12 mouse cellular contexts compared by ENCODE assay signal in the genomic region with DNA sequence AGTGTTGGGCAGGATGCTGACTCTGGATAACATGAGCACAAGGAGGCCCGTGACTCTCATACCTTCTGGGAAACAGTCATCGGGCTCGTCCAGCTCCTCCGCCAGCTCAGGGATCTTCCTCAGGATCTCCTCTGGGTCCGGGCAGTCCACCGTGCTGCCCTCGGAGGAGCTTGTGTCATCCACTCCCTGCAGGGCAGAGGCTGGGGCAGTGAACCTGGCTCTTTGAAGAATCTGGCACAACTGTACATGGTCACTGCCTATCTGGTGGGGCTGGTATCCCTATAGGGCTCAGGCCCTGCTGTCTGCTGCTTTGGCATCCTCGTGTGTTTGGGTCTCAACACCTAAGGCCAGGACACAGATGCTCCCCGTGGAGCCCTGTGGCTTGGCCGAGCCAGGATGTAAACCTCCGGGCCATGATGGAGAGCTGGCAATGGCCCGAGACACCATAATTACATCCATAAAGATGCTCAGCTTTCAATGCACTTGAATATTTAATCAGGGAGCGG. TPM values are rescaled to one million over a fixed set of nuclear protein-coding genes. Genes with fewer than 3 reads are reported as not detected.
DNase-seq lines count a peak whose midpoint lies in the region; ATAC-seq and TF ChIP-seq lines count a peak whose summit lies in the region.
"Had no signal": no experiment of that assay in that cellular context is flagged by ENCODE, and none has a peak within 500 bp of the region (broad histone marks: within the 10 kb centered on the region; RNA-seq: fewer than 3 reads in every experiment).

No protein-coding gene starts in this region.

- no peaks in the 10 kb centered on the region for H3K36me3 ChIP-seq in kidney, embryonic 16.5 days (ENCODE audit: insufficient read depth, low read length)
- no peaks in the 10 kb centered on the region for H3K36me3 ChIP-seq in embryonic facial prominence, embryonic 15.5 days
- no peaks in the 10 kb centered on the region for H3K36me3 ChIP-seq in neural tube, embryonic 11.5 days (ENCODE audit: control insufficient read depth, insufficient read depth, low read length)
- H3K36me3 ChIP-seq: stomach, embryonic 15.5 days had no signal

- no peak overlapping the region for H3K27ac ChIP-seq in gastrocnemius, adult 2 months
- H3K27ac ChIP-seq in kidney, embryonic 16.5 days (ENCODE audit: low read length), result no peak overlapping the region
- H3K27ac ChIP-seq in embryonic facial prominence, embryonic 15.5 days (replicated peaks), result no peak overlapping the region
- H3K27ac ChIP-seq in neural tube, embryonic 11.5 days (ENCODE audit: low read depth, low read length), result no peak overlapping the region
- H3K27ac ChIP-seq: macrophage; stomach, embryonic 15.5 days had no signal

- no peaks in the 10 kb centered on the region for H3K9me3 ChIP-seq in kidney, embryonic 16.5 days (ENCODE audit: low read length)
- H3K9me3 ChIP-seq in embryonic facial prominence, embryonic 15.5 days (replicated peaks), result no peaks in the 10 kb centered on the region
- H3K9me3 ChIP-seq in neural tube, embryonic 11.5 days (ENCODE audit: control insufficient read depth, low read length), result no peaks in the 10 kb centered on the region
- H3K9me3 ChIP-seq: stomach, embryonic 15.5 days had no signal

- no peak overlapping the region for H3K9ac ChIP-seq in kidney, embryonic 16.5 days (replicated peaks; ENCODE audit: low read length)
- no peak overlapping the region for H3K9ac ChIP-seq in embryonic facial prominence, embryonic 15.5 days
- H3K9ac ChIP-seq in neural tube, embryonic 11.5 days (ENCODE audit: low read length), result no peak overlapping the region
- H3K9ac ChIP-seq: stomach, embryonic 15.5 days had no signal

- intact Hi-C loops in gastrocnemius, adult 2 months (cut with DNase I), result no loop called here
- intact Hi-C loops in gastrocnemius, postnatal 36 days (cut with DNase I), result no loop called here

- peak overlapping the region; percentile 24; the same call in 1 of the 2 replicates for H3K4me3 ChIP-seq in gastrocnemius, adult 2 months
- H3K4me3 ChIP-seq in kidney, embryonic 16.5 days (ENCODE audit: low read length), result no peak overlapping the region
- H3K4me3 ChIP-seq in embryonic facial prominence, embryonic 15.5 days (replicated peaks), result no peak overlapping the region
- H3K4me3 ChIP-seq in neural tube, embryonic 11.5 days (ENCODE audit: low read depth, low read length), result no peak overlapping the region
- H3K4me3 ChIP-seq: erythroblast, embryonic 14.5 days; stomach, embryonic 15.5 days had no signal

- 23% methylated on average over 13 of the region's 13 CpGs for WGBS in kidney, embryonic 16.5 days
- WGBS in embryonic facial prominence, embryonic 15.5 days, result 52% methylated on average over 13 of the region's 13 CpGs
- 78% methylated on average over 13 of the region's 13 CpGs for WGBS in neural tube, embryonic 11.5 days

- DNase-seq in gastrocnemius, adult 2 months, result no peak
- DNase-seq in gastrocnemius, postnatal 36 days, result no peak
- DNase-seq in kidney, postnatal 25 days, result no peak
- DNase-seq in neural tube, embryonic 11.5 days (ENCODE audit: low spot score), result peak; percentile 30
- DNase-seq in layer of hippocampus, postnatal 36 days, result no peak
- DNase-seq in adrenal gland, postnatal 14 days, result no peak
- DNase-seq: thymus, postnatal 4 days had no signal

- peak; percentile 62 for ATAC-seq in kidney, embryonic 16.5 days (ENCODE audit: low FRiP score, low TSS enrichment)
- peak; percentile 39; the same call in 1 of the 2 replicates for ATAC-seq in embryonic facial prominence, embryonic 15.5 days (ENCODE audit: insufficient number of reproducible peaks, low FRiP score, low TSS enrichment, low read depth)
- ATAC-seq in neural tube, embryonic 11.5 days (ENCODE audit: insufficient read depth, low FRiP score, low TSS enrichment), result no peak

- H3K4me1 ChIP-seq in kidney, embryonic 16.5 days (ENCODE audit: insufficient read depth, low read length), result peaks cover 11% of the 10 kb centered on the region; the same call in 1 of the 2 replicates
- peaks cover 16% of the 10 kb centered on the region for H3K4me1 ChIP-seq in embryonic facial prominence, embryonic 15.5 days
- H3K4me1 ChIP-seq in neural tube, embryonic 11.5 days (ENCODE audit: control insufficient read depth, insufficient read depth, low read length), result 0 out of 2 replicates have a peak, but pooled peaks cover 3% of the 10 kb centered on the region
- H3K4me1 ChIP-seq: stomach, embryonic 15.5 days had no signal

- peaks cover 74% of the 10 kb centered on the region for H3K27me3 ChIP-seq in kidney, embryonic 16.5 days (ENCODE audit: insufficient read depth, low read length)
- peaks cover 15% of the 10 kb centered on the region for H3K27me3 ChIP-seq in embryonic facial prominence, embryonic 15.5 days
- H3K27me3 ChIP-seq in neural tube, embryonic 11.5 days (ENCODE audit: control insufficient read depth, insufficient read depth, low read length), result no peaks in the 10 kb centered on the region
- H3K27me3 ChIP-seq: stomach, embryonic 15.5 days had no signal

- no peak overlapping the region for H3K4me2 ChIP-seq in kidney, embryonic 16.5 days (replicated peaks; ENCODE audit: low read depth, low read length)
- H3K4me2 ChIP-seq in embryonic facial prominence, embryonic 15.5 days (replicated peaks), result no peak overlapping the region
- no peak overlapping the region for H3K4me2 ChIP-seq in neural tube, embryonic 11.5 days (ENCODE audit: low read depth)
- H3K4me2 ChIP-seq: stomach, embryonic 15.5 days had no signal

- TF ChIP-seq CTCF in gastrocnemius, adult 2 months (IDR thresholded peaks at IDR 0.05), result no peak

RNA-seq across cellular contexts. Expression of a gene that starts 52.6 kb away (rescaled TPM):
- total RNA-seq in gastrocnemius, adult 2 months (2021), result under 1 TPM; 0.05 to 0.36 TPM
- total RNA-seq in gastrocnemius, postnatal 36 days (2021), result under 1 TPM; 0.10 TPM
- polyA plus RNA-seq in kidney, embryonic 16.5 days (2015; fragmentation: Nextera tagmentation; extraction: Ambion mirVana), result 0.13 and 0.25 TPM in 2 replicates
- polyA plus RNA-seq in embryonic facial prominence, embryonic 15.5 days (2015; fragmentation: Nextera tagmentation; extraction: Ambion mirVana), result 0.76 and 0.80 TPM in 2 replicates
- polyA plus RNA-seq in neural tube, embryonic 11.5 days (2014; fragmentation: Nextera tagmentation; extraction: Ambion mirVana), result 0.62 and 1.0 TPM in 2 replicates
- total RNA-seq in layer of hippocampus, postnatal 36 days (2021), result 1 to 10 TPM in 1 of 2 experiments, under 1 TPM in 1; 0.91 to 1.2 TPM
- total RNA-seq in adrenal gland, postnatal 14 days (2021), result 0.22 and 0.56 TPM in 2 replicates
- polyA plus RNA-seq: erythroblast, embryonic 14.5 days; macrophage had no signal
